Mouse (Mus musculus): Measurements from ENCODE around the gene Gxylt2. TPM values are rescaled to one million over a fixed set of nuclear protein-coding genes. Genes with fewer than 3 reads are reported as not detected.

The Gxylt2 gene
- polyA plus RNA-seq, 1 experiment: not detected

- H3K27ac ChIP-seq (ENCODE audit: insufficient read depth, low read depth, low read length): no peak overlapping the region
- no peak for TF ChIP-seq POLR2A (IDR thresholded peaks at IDR 0.05; ENCODE audit: borderline replicate concordance, low read depth, low read length)
- no peak for TF ChIP-seq CTCF (IDR thresholded peaks at IDR 0.05; ENCODE audit: low read depth, low read length)
These were observed 5.6 kb downstream of the Gxylt2 start for GRCm38 (mm10) chr6:100710170-100710569.

GRCm38 (mm10) chr6:100710866-100711265, 6.3 kb downstream of the Gxylt2 start:
- Histone ChIP-seq H3K27ac (ENCODE audit: insufficient read depth, low read depth, low read length) (no peak overlapping the region), H3K4me3 (ENCODE audit: insufficient read depth, low read length) (no peak overlapping the region), H3K4me1 (ENCODE audit: control insufficient read depth, insufficient read depth, low read length) (peaks cover 10% of the 10 kb centered on the region)
- TF ChIP-seq POLR2A (IDR thresholded peaks at IDR 0.05; ENCODE audit: borderline replicate concordance, low read depth, low read length) (no peak), CTCF (IDR thresholded peaks at IDR 0.05; ENCODE audit: low read depth, low read length) (no peak)

More at GRCm38 (mm10) chr6:100710170-100710569, 5.6 kb downstream of the Gxylt2 start:
- H3K4me1 ChIP-seq (ENCODE audit: control insufficient read depth, insufficient read depth, low read length): peaks cover 10% of the 10 kb centered on the region
- no peak overlapping the region for H3K4me3 ChIP-seq (ENCODE audit: insufficient read depth, low read length)

GRCm38 (mm10) chr6:100715296-100715828, 10.8 kb downstream of the Gxylt2 start:
- Histone ChIP-seq H3K27ac (ENCODE audit: insufficient read depth, low read depth, low read length) (no peak overlapping the region), H3K4me1 (ENCODE audit: control insufficient read depth, insufficient read depth, low read length) (no peaks in the 10 kb centered on the region), H3K4me3 (ENCODE audit: insufficient read depth, low read length) (no peak overlapping the region)
- TF ChIP-seq CTCF (IDR thresholded peaks at IDR 0.05; ENCODE audit: low read depth, low read length) (no peak), POLR2A (IDR thresholded peaks at IDR 0.05; ENCODE audit: borderline replicate concordance, low read depth, low read length) (no peak)

GRCm38 (mm10) chr6:100716152-100716551, 11.6 kb downstream of the Gxylt2 start:
- Histone ChIP-seq H3K4me3 (ENCODE audit: insufficient read depth, low read length) (no peak overlapping the region), H3K27ac (ENCODE audit: insufficient read depth, low read depth, low read length) (no peak overlapping the region), H3K4me1 (ENCODE audit: control insufficient read depth, insufficient read depth, low read length) (no peaks in the 10 kb centered on the region)
- TF ChIP-seq CTCF (IDR thresholded peaks at IDR 0.05; ENCODE audit: low read depth, low read length): no peak

GRCm38 (mm10) chr6:100716817-100717216, 12.3 kb downstream of the Gxylt2 start:
- TF ChIP-seq CTCF (IDR thresholded peaks at IDR 0.05; ENCODE audit: low read depth, low read length): no peak
- TF ChIP-seq POLR2A (IDR thresholded peaks at IDR 0.05; ENCODE audit: borderline replicate concordance, low read depth, low read length): no peak
- Histone ChIP-seq H3K4me3 (ENCODE audit: insufficient read depth, low read length) (no peak overlapping the region), H3K27ac (ENCODE audit: insufficient read depth, low read depth, low read length) (no peak overlapping the region), H3K4me1 (ENCODE audit: control insufficient read depth, insufficient read depth, low read length) (no peaks in the 10 kb centered on the region)

GRCm38 (mm10) chr6:100720098-100720501, 15.6 kb downstream of the Gxylt2 start:
- H3K27ac ChIP-seq (ENCODE audit: insufficient read depth, low read depth, low read length): no peak overlapping the region
- TF ChIP-seq POLR2A (IDR thresholded peaks at IDR 0.05; ENCODE audit: borderline replicate concordance, low read depth, low read length): no peak
- TF ChIP-seq CTCF (IDR thresholded peaks at IDR 0.05; ENCODE audit: low read depth, low read length): no peak
- H3K4me1 ChIP-seq (ENCODE audit: control insufficient read depth, insufficient read depth, low read length): 0 out of 2 replicates have a peak, but pooled peaks cover 2% of the 10 kb centered on the region
- H3K4me3 ChIP-seq (ENCODE audit: insufficient read depth, low read length): no peak overlapping the region

GRCm38 (mm10) chr6:100720882-100721721, 16.6 kb downstream of the Gxylt2 start:
- Histone ChIP-seq H3K27ac (ENCODE audit: insufficient read depth, low read depth, low read length) (no peak overlapping the region), H3K4me3 (ENCODE audit: insufficient read depth, low read length) (no peak overlapping the region), H3K4me1 (ENCODE audit: control insufficient read depth, insufficient read depth, low read length) (0 out of 2 replicates have a peak, but pooled peaks cover 2% of the 10 kb centered on the region)
- TF ChIP-seq CTCF (IDR thresholded peaks at IDR 0.05; ENCODE audit: low read depth, low read length) (no peak), POLR2A (IDR thresholded peaks at IDR 0.05; ENCODE audit: borderline replicate concordance, low read depth, low read length) (no peak)

GRCm38 (mm10) chr6:100731996-100732375, 27.5 kb downstream of the Gxylt2 start:
- TF ChIP-seq CTCF (IDR thresholded peaks at IDR 0.05; ENCODE audit: low read depth, low read length) (no peak), POLR2A (IDR thresholded peaks at IDR 0.05; ENCODE audit: borderline replicate concordance, low read depth, low read length) (no peak)
- Histone ChIP-seq H3K27ac (ENCODE audit: insufficient read depth, low read depth, low read length) (no peak overlapping the region), H3K4me3 (ENCODE audit: insufficient read depth, low read length) (no peak overlapping the region), H3K4me1 (ENCODE audit: control insufficient read depth, insufficient read depth, low read length) (0 out of 2 replicates have a peak, but pooled peaks cover 2% of the 10 kb centered on the region)

- H3K4me3 ChIP-seq (ENCODE audit: insufficient read depth, low read length): no peak overlapping the region
- TF ChIP-seq POLR2A (IDR thresholded peaks at IDR 0.05; ENCODE audit: borderline replicate concordance, low read depth, low read length): no peak
- no peak overlapping the region for H3K27ac ChIP-seq (ENCODE audit: insufficient read depth, low read depth, low read length)
- H3K4me1 ChIP-seq (ENCODE audit: control insufficient read depth, insufficient read depth, low read length): 0 out of 2 replicates have a peak, but pooled peaks cover 2% of the 10 kb centered on the region
These were observed 28.0 kb downstream of the Gxylt2 start for GRCm38 (mm10) chr6:100732376-100733021.

- no peak for TF ChIP-seq CTCF (IDR thresholded peaks at IDR 0.05; ENCODE audit: low read depth, low read length)
- no peak overlapping the region for H3K27ac ChIP-seq (ENCODE audit: insufficient read depth, low read depth, low read length)
- H3K4me3 ChIP-seq (ENCODE audit: insufficient read depth, low read length): no peak overlapping the region
- 0 out of 2 replicates have a peak, but pooled peaks cover 2% of the 10 kb centered on the region for H3K4me1 ChIP-seq (ENCODE audit: control insufficient read depth, insufficient read depth, low read length)
These were observed 28.7 kb downstream of the Gxylt2 start for GRCm38 (mm10) chr6:100733218-100733617.

Data from bone marrow macrophage, adult 2 months (primary cell).